Comparison of ENCODE assay signal across 8 mouse cellular contexts in the genomic region with DNA sequence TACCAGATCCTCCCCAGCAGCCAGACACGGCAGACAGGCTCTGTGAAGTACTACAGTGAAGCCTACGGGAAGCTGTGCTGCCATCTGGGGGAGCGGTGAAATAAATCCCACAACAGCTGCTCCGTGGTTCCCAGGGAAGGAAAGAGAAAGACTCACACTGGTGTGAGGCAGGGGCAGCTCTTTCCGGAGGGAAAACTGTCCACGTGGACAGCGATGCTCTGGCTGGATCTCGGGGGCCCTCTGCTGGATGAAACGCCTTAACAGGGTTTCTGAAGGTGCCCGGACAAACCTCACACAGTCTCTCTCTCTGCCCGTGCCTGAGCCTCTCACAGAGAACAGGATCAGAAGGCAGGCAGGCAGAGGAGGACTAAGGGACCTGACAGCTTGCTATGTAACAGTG. TPM values are rescaled to one million over a fixed set of nuclear protein-coding genes. Genes with fewer than 3 reads are reported as not detected.
A peak's percentile ranks its signal among the peaks of the same experiment; 100 is the strongest.
DNase-seq lines count a peak whose midpoint lies in the region; ATAC-seq lines count a peak whose summit lies in the region.

No protein-coding gene starts in this region.

- no peaks in the 10 kb centered on the region for H3K27me3 ChIP-seq in intestine, embryonic 14.5 days (replicated peaks; ENCODE audit: control insufficient read depth, insufficient read depth, low read length)
- H3K27me3 ChIP-seq in megakaryocyte, embryonic 14.5 days (replicated peaks) = peaks cover 32% of the 10 kb centered on the region

- H3K4me1 ChIP-seq in intestine, embryonic 14.5 days (replicated peaks; ENCODE audit: control insufficient read depth, insufficient read depth, low read length) = peaks cover 5% of the 10 kb centered on the region
- H3K4me1 ChIP-seq in megakaryocyte, embryonic 14.5 days = peaks cover 52% of the 10 kb centered on the region

- intact Hi-C loops in gastrocnemius, postnatal 36 days (cut with DNase I) = loop anchor here (2.0 to 5.0 kb wide), 3 partner anchors 39 to 213 kb away; no protein-coding TSS in a partner anchor

- peak; percentile 91 for ATAC-seq in intestine, embryonic 14.5 days (replicated peaks; ENCODE audit: low FRiP score, low TSS enrichment, low read depth)

- peak overlapping the region; percentile 57; the same call in 1 of the 2 replicates for H3K27ac ChIP-seq in intestine, embryonic 14.5 days (ENCODE audit: low read depth)

- under 1% methylated on average over 11 of the region's 11 CpGs for WGBS in intestine, embryonic 14.5 days

- H3K9me3 ChIP-seq in intestine, embryonic 14.5 days (ENCODE audit: control insufficient read depth, low read length) = no peaks in the 10 kb centered on the region
- H3K9me3 ChIP-seq in megakaryocyte, embryonic 14.5 days = peaks cover 5% of the 10 kb centered on the region; the same call in 1 of the 2 replicates

- peak overlapping the region; percentile 36 for H3K4me2 ChIP-seq in intestine, embryonic 14.5 days (ENCODE audit: low read length)

- peak overlapping the region; percentile 39 for H3K9ac ChIP-seq in intestine, embryonic 14.5 days (ENCODE audit: low read length)

- no peaks in the 10 kb centered on the region for H3K36me3 ChIP-seq in intestine, embryonic 14.5 days (ENCODE audit: control insufficient read depth, insufficient read depth, low read length)
- no peaks in the 10 kb centered on the region for H3K36me3 ChIP-seq in megakaryocyte, embryonic 14.5 days (replicated peaks; ENCODE audit: low read length)

- no peak overlapping the region for H3K4me3 ChIP-seq in intestine, embryonic 14.5 days (ENCODE audit: low read depth, low read length)
- peak overlapping the region; percentile 87 for H3K4me3 ChIP-seq in megakaryocyte, embryonic 14.5 days (replicated peaks)

- DNase-seq in adipocyte (ENCODE audit: low spot score) = peak; percentile 73
- DNase-seq in embryo, embryonic 10.5 days (ENCODE audit: low spot score) = peak; percentile 93
- peak; percentile 70 to 83 for DNase-seq in gastrocnemius, postnatal 36 days
- DNase-seq in intestine, embryonic 14.5 days (ENCODE audit: low spot score) = peak; percentile 95
- DNase-seq in left cerebral cortex, adult 9 months (ENCODE audit: low spot score in 2 of 2) = peak; percentile 67 to 88
- peak; percentile 90 to 93 for DNase-seq in right cerebral cortex, adult 2 months (ENCODE audit: low spot score in 2 of 2)
- peak; percentile 45 for DNase-seq in urinary bladder, postnatal 10 days (ENCODE audit: low spot score)

RNA-seq across cellular contexts. Expression of gene Prkcz, which starts 53.1 kb away (rescaled TPM):
- 1 to 10 TPM in 1 of 2 experiments, under 1 TPM in 1; 0.87 to 1.2 TPM for total RNA-seq in gastrocnemius, postnatal 36 days (2021)
- polyA plus RNA-seq in intestine, embryonic 14.5 days (2014; fragmentation: Nextera tagmentation; extraction: Ambion mirVana) = 21.9 and 24.1 TPM in 2 replicates
- not detected in 2 replicates for polyA plus RNA-seq in megakaryocyte, embryonic 14.5 days (2012; ENCODE audit: insufficient read depth, low replicate concordance)

RNA-seq across cellular contexts. Expression of gene Faap20, which starts 58.5 kb away (rescaled TPM):
- total RNA-seq in gastrocnemius, postnatal 36 days (2021) = 1 to 10 TPM; 3.1 to 4.7 TPM
- polyA plus RNA-seq in intestine, embryonic 14.5 days (2014; fragmentation: Nextera tagmentation; extraction: Ambion mirVana) = 74.6 and 81.2 TPM in 2 replicates
- 51.4 and 87.5 TPM in 2 replicates for polyA plus RNA-seq in megakaryocyte, embryonic 14.5 days (2012; ENCODE audit: insufficient read depth, low replicate concordance)

Comparison
In these comparisons a context has a peak if more than half of its experiments do, and no peak if none do; other contexts are left out.
1. DNase-seq: peak in every context shown above with its lines; median percentile 95 in intestine, embryonic 14.5 days; 93 in embryo, embryonic 10.5 days; 92 in right cerebral cortex, adult 2 months; 78 in left cerebral cortex, adult 9 months; 76 in gastrocnemius, postnatal 36 days; 73 in adipocyte; 45 in urinary bladder, postnatal 10 days.
2. RNA of gene Prkcz, which starts 53.1 kb away (polyA plus RNA-seq): 21.9 to 24.1 TPM in intestine, embryonic 14.5 days; not detected in megakaryocyte, embryonic 14.5 days; every median in the first group is over 10 times any median in the second.